Mouse (Mus musculus): ENCODE results near the gene Tet2.

DNA sequence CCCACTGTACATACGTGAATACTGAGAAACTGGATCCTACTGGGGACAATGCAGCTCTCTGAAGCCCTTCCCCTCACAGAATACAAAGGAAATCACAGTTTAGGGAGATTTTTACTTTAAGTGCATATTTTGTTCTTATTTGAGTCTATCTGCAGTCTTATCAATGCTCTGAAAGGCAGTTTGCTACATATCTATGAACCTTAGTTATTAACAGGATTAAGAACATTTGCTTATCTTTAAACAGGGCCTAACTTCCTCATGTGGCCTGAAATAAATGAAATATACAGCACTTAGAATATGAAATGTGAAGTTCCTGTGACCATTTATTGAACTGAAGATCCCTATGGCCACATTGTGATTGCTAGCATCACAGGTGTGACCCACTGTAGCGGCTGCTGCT lies 53.6 kb downstream of the Tet2 start:
- TF ChIP-seq CTCF (IDR thresholded peaks at IDR 0.05; ENCODE audit: control insufficient read depth, insufficient read depth, low read length) = no peak
- TF ChIP-seq POLR2A (IDR thresholded peaks at IDR 0.05; ENCODE audit: borderline replicate concordance, control insufficient read depth, low read depth, low read length) = no peak

Data from bone marrow, adult 2 months (tissue).